Comparison of ENCODE assay signal across 8 mouse cellular contexts in the genomic region with DNA sequence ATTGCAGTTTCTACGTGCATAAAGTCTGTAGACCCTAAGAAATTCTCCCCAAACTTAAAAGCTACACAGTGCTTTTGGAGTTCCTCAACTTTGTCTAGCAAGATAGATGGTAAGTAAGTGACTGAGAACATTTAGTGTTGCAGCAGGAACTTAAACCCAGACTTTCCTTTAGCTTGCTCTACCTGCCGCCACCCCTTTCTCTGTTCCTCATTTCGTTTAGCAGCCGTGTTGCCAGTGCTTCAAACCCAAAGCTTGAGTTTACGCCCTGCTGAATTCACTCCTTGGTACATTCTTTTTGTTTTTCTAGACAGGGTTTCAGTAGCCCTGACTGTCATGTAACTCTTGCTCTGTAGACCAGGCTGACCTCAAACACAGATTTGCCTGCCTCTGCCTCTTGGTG. TPM values are rescaled to one million over a fixed set of nuclear protein-coding genes. Genes with fewer than 3 reads are reported as not detected.
DNase-seq lines count a peak whose midpoint lies in the region; ATAC-seq lines count a peak whose summit lies in the region.

No protein-coding gene starts in this region.

- H3K27ac ChIP-seq in forebrain, embryonic 16.5 days (ENCODE audit: low read length): no peak overlapping the region
- H3K27ac ChIP-seq in liver, embryonic 16.5 days (ENCODE audit: low read length): no peak overlapping the region

- peaks cover 54% of the 10 kb centered on the region for H3K36me3 ChIP-seq in erythroblast, embryonic 14.5 days (ENCODE audit: control insufficient read depth)
- peaks cover 19% of the 10 kb centered on the region for H3K36me3 ChIP-seq in forebrain, embryonic 16.5 days (ENCODE audit: control insufficient read depth, insufficient read depth)
- peaks cover 28% of the 10 kb centered on the region for H3K36me3 ChIP-seq in liver, embryonic 16.5 days (ENCODE audit: control insufficient read depth, insufficient read depth)

- peaks cover 4% of the 10 kb centered on the region for H3K9me3 ChIP-seq in erythroblast, embryonic 14.5 days (ENCODE audit: control insufficient read depth, low read length)
- H3K9me3 ChIP-seq in forebrain, embryonic 16.5 days (ENCODE audit: control insufficient read depth, low read length): no peaks in the 10 kb centered on the region
- H3K9me3 ChIP-seq in liver, embryonic 16.5 days (replicated peaks; ENCODE audit: control insufficient read depth, low read length): no peaks in the 10 kb centered on the region

- peak overlapping the region; percentile 96 for H3K4me3 ChIP-seq in erythroblast, embryonic 14.5 days (replicated peaks)
- H3K4me3 ChIP-seq in forebrain, embryonic 16.5 days (replicated peaks; ENCODE audit: low read length): no peak overlapping the region
- peak overlapping the region; percentile 96 for H3K4me3 ChIP-seq in liver, embryonic 16.5 days (ENCODE audit: low read depth, low read length)

- H3K4me2 ChIP-seq in forebrain, embryonic 16.5 days (ENCODE audit: low read length): peak overlapping the region; percentile 86
- peak overlapping the region; percentile 78 for H3K4me2 ChIP-seq in liver, embryonic 16.5 days (ENCODE audit: low read depth, low read length)

- H3K9ac ChIP-seq in forebrain, embryonic 16.5 days (replicated peaks; ENCODE audit: low read depth, low read length): no peak overlapping the region
- H3K9ac ChIP-seq in liver, embryonic 16.5 days (ENCODE audit: low read depth, low read length): peak overlapping the region; percentile 92; the same call in 1 of the 2 replicates

- no peaks in the 10 kb centered on the region for H3K27me3 ChIP-seq in erythroblast, embryonic 14.5 days (ENCODE audit: control insufficient read depth)
- H3K27me3 ChIP-seq in forebrain, embryonic 16.5 days (replicated peaks; ENCODE audit: control insufficient read depth, insufficient read depth, low read length): no peaks in the 10 kb centered on the region
- H3K27me3 ChIP-seq in liver, embryonic 16.5 days (ENCODE audit: control insufficient read depth, insufficient read depth, low read depth, low read length): no peaks in the 10 kb centered on the region

- no peak for ATAC-seq in erythroblast, adult 5-6 weeks (replicated peaks; ENCODE audit: low FRiP score, poor library complexity, severe bottlenecking)
- no peak for ATAC-seq in forebrain, embryonic 16.5 days
- no peak for ATAC-seq in liver, embryonic 16.5 days (ENCODE audit: low read depth)

- peaks cover 15% of the 10 kb centered on the region for H3K4me1 ChIP-seq in erythroblast, embryonic 14.5 days (ENCODE audit: control insufficient read depth)
- H3K4me1 ChIP-seq in forebrain, embryonic 16.5 days (replicated peaks; ENCODE audit: control insufficient read depth, insufficient read depth, low read length): peaks cover 13% of the 10 kb centered on the region
- H3K4me1 ChIP-seq in liver, embryonic 16.5 days (ENCODE audit: control insufficient read depth, low read depth, low read length): peaks cover 7% of the 10 kb centered on the region

- 86% methylated on average over 5 of the region's 5 CpGs for WGBS in forebrain, embryonic 16.5 days
- 61% methylated on average over 5 of the region's 5 CpGs for WGBS in liver, embryonic 16.5 days (ENCODE audit: insufficient replicate concordance)

- peak; percentile 31 for DNase-seq in 416B (ENCODE audit: low read depth)
- no peak for DNase-seq in gastrocnemius, postnatal 4 days (ENCODE audit: low spot score in 2 of 2)
- DNase-seq in MN1 (ENCODE audit: low spot score): no peak
- DNase-seq in right cerebral cortex, adult 2 months (ENCODE audit: low spot score in 2 of 2): no peak

RNA-seq across cellular contexts. Expression of a gene that starts 1.4 kb away (rescaled TPM):
- 24.4 and 27.4 TPM in 2 replicates for polyA plus RNA-seq in erythroblast, embryonic 14.5 days (2012)
- 22.7 and 24.5 TPM in 2 replicates for total RNA-seq in erythroblast, adult 5-6 weeks (2015; ENCODE audit: low replicate concordance)
- total RNA-seq in erythroblast, adult 5-6 weeks (2017; ENCODE audit: low replicate concordance): 43.2 and 47.4 TPM in 2 replicates
- polyA plus RNA-seq in forebrain, embryonic 16.5 days (2015; fragmentation: Nextera tagmentation; extraction: Ambion mirVana): 152 and 167 TPM in 2 replicates
- 77.7 and 78.6 TPM in 2 replicates for polyA plus RNA-seq in liver, embryonic 16.5 days (2015; fragmentation: Nextera tagmentation; extraction: Ambion mirVana)
- 100 to 1,000 TPM; 142 to 149 TPM for total RNA-seq in gastrocnemius, postnatal 4 days (2021)

RNA-seq across cellular contexts. Expression of a gene that starts 34.3 kb away (rescaled TPM):
- polyA plus RNA-seq in erythroblast, embryonic 14.5 days (2012): 0.14 and 0.17 TPM in 2 replicates
- total RNA-seq in erythroblast, adult 5-6 weeks (2015; ENCODE audit: low replicate concordance): not detected in 2 replicates
- 0.34 and 3.1 TPM in 2 replicates for total RNA-seq in erythroblast, adult 5-6 weeks (2017; ENCODE audit: low replicate concordance)
- polyA plus RNA-seq in forebrain, embryonic 16.5 days (2015; fragmentation: Nextera tagmentation; extraction: Ambion mirVana): 38.7 TPM in 2 replicates
- polyA plus RNA-seq in liver, embryonic 16.5 days (2015; fragmentation: Nextera tagmentation; extraction: Ambion mirVana): 5.1 and 6.0 TPM in 2 replicates
- total RNA-seq in gastrocnemius, postnatal 4 days (2021): 10 to 100 TPM; 12.8 to 15.2 TPM
